ENCODE assay signal across 9 mouse cellular contexts in the genomic region with DNA sequence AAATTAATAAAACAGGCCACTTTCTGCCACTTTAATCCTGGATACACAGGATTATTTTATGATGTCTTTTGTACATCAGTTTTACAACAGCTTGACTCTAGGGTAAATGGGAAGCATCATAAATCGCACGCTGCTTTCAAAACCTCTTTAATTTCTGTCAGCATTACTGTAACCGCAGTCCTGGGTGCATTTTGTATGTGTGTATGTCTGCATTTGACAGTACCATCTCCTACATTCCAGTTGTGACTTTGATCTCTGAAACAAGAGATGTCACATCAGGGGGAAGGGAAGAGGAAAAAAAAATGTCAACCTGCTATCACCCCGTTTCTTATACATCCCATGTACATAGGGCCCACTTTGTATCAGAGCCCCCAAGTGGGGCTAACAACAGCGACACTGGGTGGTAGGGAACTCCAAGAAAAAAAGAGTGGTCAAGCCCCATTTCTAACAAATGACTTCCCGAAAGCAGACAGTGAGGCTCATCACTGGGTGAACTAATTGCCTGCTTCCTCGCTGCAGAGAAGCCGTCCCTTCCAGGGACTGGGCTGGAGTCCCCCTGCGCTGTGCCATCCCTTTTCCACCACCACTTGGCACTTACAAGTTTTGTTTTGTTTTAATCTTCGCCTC. TPM values are rescaled to one million over a fixed set of nuclear protein-coding genes. Genes with fewer than 3 reads are reported as not detected.
DNase-seq lines count a peak whose midpoint lies in the region; ATAC-seq lines count a peak whose summit lies in the region.
"Had no signal": no experiment of that assay in that cellular context is flagged by ENCODE, and none has a peak within 500 bp of the region (broad histone marks: within the 10 kb centered on the region; RNA-seq: fewer than 3 reads in every experiment).

No protein-coding gene starts in this region.

- H3K4me1 ChIP-seq in heart, embryonic 11.5 days (ENCODE audit: control insufficient read depth, insufficient read depth, low read length) = no peaks in the 10 kb centered on the region
- H3K4me1 ChIP-seq in embryonic facial prominence, embryonic 10.5 days = peaks cover 76% of the 10 kb centered on the region
- H3K4me1 ChIP-seq in intestine, embryonic 15.5 days (replicated peaks) = no peaks in the 10 kb centered on the region; the same call in 1 of the 2 replicates
- peaks cover 15% of the 10 kb centered on the region for H3K4me1 ChIP-seq in midbrain, embryonic 16.5 days (ENCODE audit: control insufficient read depth, insufficient read depth, low read length)

- ATAC-seq in heart, embryonic 11.5 days (replicated peaks; ENCODE audit: insufficient number of reproducible peaks, low FRiP score, low TSS enrichment) = no peak
- no peak for ATAC-seq in intestine, embryonic 15.5 days
- no peak for ATAC-seq in midbrain, embryonic 16.5 days
- no peak for ATAC-seq in inflammation-experienced regulatory T-cells, adult 6 months

- no peaks in the 10 kb centered on the region for H3K36me3 ChIP-seq in heart, embryonic 11.5 days (ENCODE audit: control insufficient read depth, insufficient read depth, low read length)
- H3K36me3 ChIP-seq in embryonic facial prominence, embryonic 10.5 days (replicated peaks) = no peaks in the 10 kb centered on the region
- no peaks in the 10 kb centered on the region for H3K36me3 ChIP-seq in intestine, embryonic 15.5 days
- H3K36me3 ChIP-seq in midbrain, embryonic 16.5 days (ENCODE audit: control insufficient read depth, insufficient read depth, low read length) = no peaks in the 10 kb centered on the region

- peak overlapping the region; percentile 92 for H3K4me2 ChIP-seq in heart, embryonic 11.5 days
- H3K4me2 ChIP-seq in intestine, embryonic 15.5 days (replicated peaks) = peak overlapping the region; percentile 91
- H3K4me2 ChIP-seq in midbrain, embryonic 16.5 days (ENCODE audit: low read length) = peak overlapping the region; percentile 93

- H3K9ac ChIP-seq in heart, embryonic 11.5 days (ENCODE audit: low read depth, low read length) = no peak overlapping the region
- H3K9ac ChIP-seq in intestine, embryonic 15.5 days = peak overlapping the region; percentile 71; the same call in 1 of the 2 replicates
- no peak overlapping the region for H3K9ac ChIP-seq in midbrain, embryonic 16.5 days (ENCODE audit: low read depth, low read length)

- peak overlapping the region; percentile 75 for H3K4me3 ChIP-seq in heart, embryonic 11.5 days (ENCODE audit: low read depth, low read length)
- H3K4me3 ChIP-seq in embryonic facial prominence, embryonic 10.5 days = peak overlapping the region; percentile 81
- H3K4me3 ChIP-seq in intestine, embryonic 15.5 days (replicated peaks) = peak overlapping the region; percentile 70
- H3K4me3 ChIP-seq in midbrain, embryonic 16.5 days (ENCODE audit: low read depth, low read length) = peak overlapping the region; percentile 60

- H3K27me3 ChIP-seq in heart, embryonic 11.5 days (ENCODE audit: control insufficient read depth, insufficient read depth, low read length) = peaks cover 33% of the 10 kb centered on the region
- H3K27me3 ChIP-seq in embryonic facial prominence, embryonic 10.5 days (replicated peaks; ENCODE audit: low read depth, poor library complexity, severe bottlenecking) = peaks cover 75% of the 10 kb centered on the region
- H3K27me3 ChIP-seq in intestine, embryonic 15.5 days (replicated peaks) = peaks cover 7% of the 10 kb centered on the region; the same call in 1 of the 2 replicates
- H3K27me3 ChIP-seq in midbrain, embryonic 16.5 days (ENCODE audit: control insufficient read depth, insufficient read depth, low read depth, low read length) = peaks cover 27% of the 10 kb centered on the region
- H3K27me3 ChIP-seq: CH12.LX had no signal

- intact Hi-C loops in heart, postnatal 14 days (cut with DNase I) = no loop called here

- no peak for DNase-seq in heart, postnatal 14 days
- DNase-seq in embryonic facial prominence, embryonic 10.5 days (ENCODE audit: low spot score) = peak; percentile 32
- DNase-seq in urinary bladder, postnatal 10 days (ENCODE audit: low spot score) = no peak
- DNase-seq in layer of hippocampus, postnatal 25 days (ENCODE audit: extremely low spot score in 1 of 2, low spot score in 1 of 2) = no peak

- no peak overlapping the region for H3K27ac ChIP-seq in heart, embryonic 11.5 days (ENCODE audit: low read depth, low read length)
- peak overlapping the region; percentile 93 for H3K27ac ChIP-seq in embryonic facial prominence, embryonic 10.5 days (replicated peaks)
- H3K27ac ChIP-seq in intestine, embryonic 15.5 days = peak overlapping the region; percentile 92
- H3K27ac ChIP-seq in midbrain, embryonic 16.5 days (ENCODE audit: low read length) = no peak overlapping the region

- no peaks in the 10 kb centered on the region for H3K9me3 ChIP-seq in heart, embryonic 11.5 days (replicated peaks; ENCODE audit: control insufficient read depth, low read length)
- no peaks in the 10 kb centered on the region for H3K9me3 ChIP-seq in embryonic facial prominence, embryonic 10.5 days
- no peaks in the 10 kb centered on the region for H3K9me3 ChIP-seq in intestine, embryonic 15.5 days
- no peaks in the 10 kb centered on the region for H3K9me3 ChIP-seq in midbrain, embryonic 16.5 days (replicated peaks; ENCODE audit: control insufficient read depth, low read length, poor library complexity, severe bottlenecking)

- 16% methylated on average over 10 of the region's 10 CpGs for WGBS in heart, embryonic 11.5 days (ENCODE audit: insufficient replicate concordance)
- WGBS in embryonic facial prominence, embryonic 10.5 days = 14% methylated on average over 10 of the region's 10 CpGs
- 9% methylated on average over 10 of the region's 10 CpGs for WGBS in intestine, embryonic 15.5 days
- 13% methylated on average over 10 of the region's 10 CpGs for WGBS in midbrain, embryonic 16.5 days

RNA-seq across cellular contexts. Expression of a gene that starts 1.3 kb away (rescaled TPM):
- 1.7 and 2.9 TPM in 2 replicates for polyA plus RNA-seq in heart, embryonic 11.5 days (2014; fragmentation: Nextera tagmentation; extraction: Ambion mirVana)
- total RNA-seq in heart, postnatal 14 days (2021) = 1 to 10 TPM; 3.2 to 3.9 TPM
- polyA plus RNA-seq in embryonic facial prominence, embryonic 10.5 days (2016; fragmentation: Nextera tagmentation; extraction: Ambion mirVana) = 13.0 and 22.2 TPM in 2 replicates
- 16.3 and 18.0 TPM in 2 replicates for polyA plus RNA-seq in intestine, embryonic 15.5 days (2015; fragmentation: Nextera tagmentation; extraction: Ambion mirVana)
- polyA plus RNA-seq in midbrain, embryonic 16.5 days (2015; fragmentation: Nextera tagmentation; extraction: Ambion mirVana) = 19.0 and 20.1 TPM in 2 replicates
- not detected for polyA plus RNA-seq in inflammation-experienced regulatory T-cells, adult 6 months (2017; shearing (Covaris generic))
- total RNA-seq in layer of hippocampus, postnatal 25 days (2021) = 1 to 10 TPM in 1 of 2 experiments, under 1 TPM in 1; 0.62 to 1.1 TPM
- total RNA-seq: CH12.LX had no signal

Comparison
In these comparisons a context has a peak if more than half of its experiments do, and no peak if none do; other contexts are left out.
1. H3K27ac ChIP-seq: peak in embryonic facial prominence, embryonic 10.5 days (single experiment) and intestine, embryonic 15.5 days (single experiment); none in heart, embryonic 11.5 days (single experiment) and midbrain, embryonic 16.5 days (single experiment).
2. Peak in every context shown above with its lines, with median percentiles within 50 percentile points of each other: H3K4me2 ChIP-seq and H3K4me3 ChIP-seq.